Comparison of ENCODE assay signal across 18 mouse cellular contexts in the genomic region with DNA sequence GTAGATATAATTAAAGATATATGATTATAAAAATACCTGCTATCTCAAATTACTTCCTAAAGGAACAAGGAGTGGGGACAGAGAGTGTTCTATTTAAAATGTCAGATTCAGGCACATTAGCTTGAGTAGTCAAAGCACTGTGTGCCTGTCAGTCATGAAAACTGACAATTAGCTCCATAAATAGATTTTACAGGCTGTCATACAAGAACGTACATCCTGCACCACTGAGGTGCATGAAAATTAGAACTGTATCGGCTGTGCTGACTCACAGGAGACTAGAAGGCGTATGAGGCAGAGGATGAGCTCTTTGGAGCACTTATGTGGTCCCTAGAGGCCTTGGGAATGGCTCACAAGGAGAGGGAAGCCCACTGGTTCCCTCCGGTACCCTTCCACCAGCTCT.
A peak's percentile ranks its signal among the peaks of the same experiment; 100 is the strongest.
DNase-seq lines count a peak whose midpoint lies in the region; ATAC-seq and TF ChIP-seq lines count a peak whose summit lies in the region.
"Had no signal": no experiment of that assay in that cellular context is flagged by ENCODE, and none has a peak within 500 bp of the region (broad histone marks: within the 10 kb centered on the region; RNA-seq: fewer than 3 reads in every experiment).

No protein-coding gene starts in this region.

- no peak overlapping the region for H3K27ac ChIP-seq in forebrain, embryonic 16.5 days (ENCODE audit: low read length)
- H3K27ac ChIP-seq in forebrain, embryonic 10.5 days = no peak overlapping the region
- peak overlapping the region; percentile 68 for H3K27ac ChIP-seq in layer of hippocampus, adult 2 months
- no peak overlapping the region for H3K27ac ChIP-seq in midbrain, embryonic 11.5 days (ENCODE audit: low read depth, low read length)
- no peak overlapping the region for H3K27ac ChIP-seq in midbrain, embryonic 16.5 days (ENCODE audit: low read length)
- H3K27ac ChIP-seq: embryonic facial prominence, embryonic 10.5 days; heart, embryonic 10.5 days; hindbrain, embryonic 13.5 days; hindbrain, postnatal 0 days had no signal

- peak; percentile 69 for ATAC-seq in forebrain, embryonic 16.5 days
- ATAC-seq in midbrain, embryonic 11.5 days (ENCODE audit: low FRiP score) = no peak
- ATAC-seq in midbrain, embryonic 16.5 days = no peak
- ATAC-seq: hindbrain, postnatal 0 days had no signal

- H3K9me3 ChIP-seq in forebrain, embryonic 16.5 days (ENCODE audit: control insufficient read depth, low read length) = no peaks in the 10 kb centered on the region
- no peaks in the 10 kb centered on the region for H3K9me3 ChIP-seq in forebrain, embryonic 10.5 days
- H3K9me3 ChIP-seq in midbrain, embryonic 11.5 days (ENCODE audit: control insufficient read depth, low read length) = no peaks in the 10 kb centered on the region
- H3K9me3 ChIP-seq in midbrain, embryonic 16.5 days (replicated peaks; ENCODE audit: control insufficient read depth, low read length, poor library complexity, severe bottlenecking) = no peaks in the 10 kb centered on the region
- H3K9me3 ChIP-seq: embryonic facial prominence, embryonic 10.5 days; heart, embryonic 10.5 days; hindbrain, embryonic 13.5 days had no signal

- no peak for TF ChIP-seq CTCF in layer of hippocampus, adult 2 months (conservative IDR thresholded peaks at IDR 0.05)

- H3K36me3 ChIP-seq in forebrain, embryonic 16.5 days (ENCODE audit: control insufficient read depth, insufficient read depth) = no peaks in the 10 kb centered on the region
- H3K36me3 ChIP-seq in forebrain, embryonic 10.5 days (replicated peaks) = no peaks in the 10 kb centered on the region
- no peaks in the 10 kb centered on the region for H3K36me3 ChIP-seq in midbrain, embryonic 11.5 days (ENCODE audit: control insufficient read depth, insufficient read depth, low read length)
- no peaks in the 10 kb centered on the region for H3K36me3 ChIP-seq in midbrain, embryonic 16.5 days (ENCODE audit: control insufficient read depth, insufficient read depth, low read length)
- H3K36me3 ChIP-seq: embryonic facial prominence, embryonic 10.5 days; heart, embryonic 10.5 days; hindbrain, embryonic 13.5 days had no signal

- H3K27me3 ChIP-seq in forebrain, embryonic 16.5 days (replicated peaks; ENCODE audit: control insufficient read depth, insufficient read depth, low read length) = no peaks in the 10 kb centered on the region
- H3K27me3 ChIP-seq in forebrain, embryonic 10.5 days (ENCODE audit: poor library complexity, severe bottlenecking) = peaks cover 65% of the 10 kb centered on the region
- no peaks in the 10 kb centered on the region for H3K27me3 ChIP-seq in midbrain, embryonic 11.5 days (ENCODE audit: control insufficient read depth, insufficient read depth, low read length)
- no peaks in the 10 kb centered on the region for H3K27me3 ChIP-seq in midbrain, embryonic 16.5 days (ENCODE audit: control insufficient read depth, insufficient read depth, low read depth, low read length)
- H3K27me3 ChIP-seq: hindbrain, embryonic 13.5 days had no signal

- H3K4me2 ChIP-seq in forebrain, embryonic 16.5 days (ENCODE audit: low read length) = no peak overlapping the region
- no peak overlapping the region for H3K4me2 ChIP-seq in midbrain, embryonic 11.5 days
- no peak overlapping the region for H3K4me2 ChIP-seq in midbrain, embryonic 16.5 days (ENCODE audit: low read length)
- H3K4me2 ChIP-seq: hindbrain, embryonic 13.5 days had no signal

- WGBS in forebrain, embryonic 16.5 days = 65% methylated on average over 4 of the region's 4 CpGs
- WGBS in forebrain, embryonic 10.5 days = 82% methylated on average over 4 of the region's 4 CpGs
- WGBS in midbrain, embryonic 11.5 days = 88% methylated on average over 4 of the region's 4 CpGs
- WGBS in midbrain, embryonic 16.5 days = 70% methylated on average over 4 of the region's 4 CpGs

- H3K4me1 ChIP-seq in forebrain, embryonic 16.5 days (replicated peaks; ENCODE audit: control insufficient read depth, insufficient read depth, low read length) = peaks cover 16% of the 10 kb centered on the region
- peaks cover 59% of the 10 kb centered on the region for H3K4me1 ChIP-seq in forebrain, embryonic 10.5 days
- H3K4me1 ChIP-seq in midbrain, embryonic 11.5 days (ENCODE audit: control insufficient read depth, insufficient read depth, low read length) = peaks cover 14% of the 10 kb centered on the region
- peaks cover 11% of the 10 kb centered on the region for H3K4me1 ChIP-seq in midbrain, embryonic 16.5 days (ENCODE audit: control insufficient read depth, insufficient read depth, low read length)
- H3K4me1 ChIP-seq: heart, embryonic 10.5 days had no signal

- no peak overlapping the region for H3K9ac ChIP-seq in forebrain, embryonic 16.5 days (replicated peaks; ENCODE audit: low read depth, low read length)
- no peak overlapping the region for H3K9ac ChIP-seq in midbrain, embryonic 11.5 days (ENCODE audit: low read length)
- H3K9ac ChIP-seq in midbrain, embryonic 16.5 days (ENCODE audit: low read depth, low read length) = no peak overlapping the region
- H3K9ac ChIP-seq: hindbrain, embryonic 13.5 days had no signal

- H3K4me3 ChIP-seq in forebrain, embryonic 16.5 days (replicated peaks; ENCODE audit: low read length) = no peak overlapping the region
- no peak overlapping the region for H3K4me3 ChIP-seq in forebrain, embryonic 10.5 days
- H3K4me3 ChIP-seq in layer of hippocampus, adult 2 months = no peak overlapping the region
- no peak overlapping the region for H3K4me3 ChIP-seq in midbrain, embryonic 11.5 days (ENCODE audit: low read depth, low read length)
- no peak overlapping the region for H3K4me3 ChIP-seq in midbrain, embryonic 16.5 days (ENCODE audit: low read depth, low read length)
- H3K4me3 ChIP-seq: embryonic facial prominence, embryonic 10.5 days; heart, embryonic 10.5 days; hindbrain, embryonic 13.5 days had no signal

- no peak for DNase-seq in forebrain, embryonic 10.5 days (ENCODE audit: extremely low spot score, low spot score)
- DNase-seq in layer of hippocampus, adult 2 months (ENCODE audit: low spot score in 2 of 2) = peak in 1 of 2 experiments; percentile 33
- DNase-seq in layer of hippocampus, adult 11-12 months (ENCODE audit: low spot score) = no peak
- DNase-seq in midbrain, embryonic 11.5 days (ENCODE audit: low spot score, missing footprints) = peak; percentile 72
- DNase-seq in right cerebral cortex, adult 18-20 months = no peak
- DNase-seq: adrenal gland, postnatal 10 days; cerebellum, adult 18-20 months; cerebellum, adult 9-11 months; cerebellum, postnatal 36 days; gastrocnemius, postnatal 36 days; heart, adult 18-20 months; heart, postnatal 10 days had no signal
